Mouse (Mus musculus): ENCODE results near the gene Wipf1.

Gene Wipf1

GRCm38 (mm10) chr2:73440319-73440718, 89.2 kb downstream of the Wipf1 start:
- DNase-seq (ENCODE audit: low read depth, low spot score), result no peak

GRCm38 (mm10) chr2:73436976-73437375, 92.6 kb downstream of the Wipf1 start:
- DNase-seq (ENCODE audit: low read depth, low spot score), result no peak

GRCm38 (mm10) chr2:73435847-73436246, 93.7 kb downstream of the Wipf1 start:
- no peak for DNase-seq (ENCODE audit: low read depth, low spot score)

GRCm38 (mm10) chr2:73431959-73432396, 97.6 kb downstream of the Wipf1 start:
- DNase-seq (ENCODE audit: low read depth, low spot score), result no peak

- peak; percentile 90 for DNase-seq (ENCODE audit: low read depth, low spot score)
Observed at GRCm38 (mm10) chr2:73428803-73429468, 100.6 kb downstream of the Wipf1 start.

- DNase-seq (ENCODE audit: low read depth, low spot score), result no peak
Observed at GRCm38 (mm10) chr2:73427293-73427692, 102.2 kb downstream of the Wipf1 start.

- no peak for DNase-seq (ENCODE audit: low read depth, low spot score)
Observed at GRCm38 (mm10) chr2:73425822-73426221, 103.7 kb downstream of the Wipf1 start.

- DNase-seq (ENCODE audit: low read depth, low spot score), result no peak
Observed at GRCm38 (mm10) chr2:73419730-73420129, 109.8 kb downstream of the Wipf1 start.

- DNase-seq (ENCODE audit: low read depth, low spot score), result peak; percentile 48
Observed at GRCm38 (mm10) chr2:73419285-73419684, 110.2 kb downstream of the Wipf1 start.

- peak; percentile 58 for DNase-seq (ENCODE audit: low read depth, low spot score)
Observed at GRCm38 (mm10) chr2:73415892-73416291, 113.6 kb downstream of the Wipf1 start.

- DNase-seq (ENCODE audit: low read depth, low spot score), result no peak
Observed at GRCm38 (mm10) chr2:73410076-73410475, 119.5 kb downstream of the Wipf1 start.

- no peak for DNase-seq (ENCODE audit: low read depth, low spot score)
Observed at GRCm38 (mm10) chr2:73407662-73408061, 121.9 kb downstream of the Wipf1 start.

- no peak for DNase-seq (ENCODE audit: low read depth, low spot score)
Observed at GRCm38 (mm10) chr2:73406336-73406915, 123.1 kb downstream of the Wipf1 start.

- DNase-seq (ENCODE audit: low read depth, low spot score), result no peak
Observed at GRCm38 (mm10) chr2:73404980-73405379, 124.6 kb downstream of the Wipf1 start.

- no peak for DNase-seq (ENCODE audit: low read depth, low spot score)
Observed at GRCm38 (mm10) chr2:73404442-73404841, 125.1 kb downstream of the Wipf1 start.

- DNase-seq (ENCODE audit: low read depth, low spot score), result peak; percentile 29
Observed at GRCm38 (mm10) chr2:73403385-73404013, 126.0 kb downstream of the Wipf1 start.

- DNase-seq (ENCODE audit: low read depth, low spot score), result no peak
Observed at GRCm38 (mm10) chr2:73401689-73402088, 127.8 kb downstream of the Wipf1 start.

GRCm38 (mm10) chr2:73397476-73397875, 132.1 kb downstream of the Wipf1 start:
- DNase-seq (ENCODE audit: low read depth, low spot score), result no peak

GRCm38 (mm10) chr2:73396828-73397325, 132.7 kb downstream of the Wipf1 start:
- DNase-seq (ENCODE audit: low read depth, low spot score), result no peak

GRCm38 (mm10) chr2:73395516-73395915, 134.0 kb downstream of the Wipf1 start:
- DNase-seq (ENCODE audit: low read depth, low spot score), result no peak

- DNase-seq (ENCODE audit: low read depth, low spot score), result no peak
Observed at GRCm38 (mm10) chr2:73394476-73394875, 135.1 kb downstream of the Wipf1 start.

GRCm38 (mm10) chr2:73392772-73393171, 136.8 kb downstream of the Wipf1 start:
- DNase-seq (ENCODE audit: low read depth, low spot score), result no peak

GRCm38 (mm10) chr2:73389951-73390350, 139.6 kb downstream of the Wipf1 start:
- DNase-seq (ENCODE audit: low read depth, low spot score), result no peak

All from brain, adult 2 months (tissue).